Mouse (Mus musculus) liver, adult (tissue): ENCODE data around the gene Hspa12a.

Source experiments
- GATA4 ChIP-seq: IDR thresholded peaks from 2 replicates; pipeline ENCODE4 v1.6.1; 2014; ENCODE audit warnings: mild to moderate bottlenecking, low read length; ENCODE audit not compliant: insufficient replicate concordance

Gene Hspa12a

GRCm38 (mm10) chr19:58818571-58819415, 124.7 kb downstream of the Hspa12a start:
- TF ChIP-seq GATA4, result no peak

GRCm38 (mm10) chr19:58817398-58817797, 126.1 kb downstream of the Hspa12a start:
- TF ChIP-seq GATA4, result no peak

GRCm38 (mm10) chr19:58816453-58817041, 126.9 kb downstream of the Hspa12a start:
- no peak for TF ChIP-seq GATA4

GRCm38 (mm10) chr19:58815179-58815922, 128.1 kb downstream of the Hspa12a start:
- TF ChIP-seq GATA4, result no peak

GRCm38 (mm10) chr19:58810536-58810935, 132.9 kb downstream of the Hspa12a start:
- no peak for TF ChIP-seq GATA4

GRCm38 (mm10) chr19:58808864-58809263, 134.6 kb downstream of the Hspa12a start:
- TF ChIP-seq GATA4, result no peak

GRCm38 (mm10) chr19:58806364-58806763, 137.1 kb downstream of the Hspa12a start:
- no peak for TF ChIP-seq GATA4

- no peak for TF ChIP-seq GATA4
Observed at GRCm38 (mm10) chr19:58805191-58805779, 138.2 kb downstream of the Hspa12a start.

- TF ChIP-seq GATA4, result no peak
Observed at GRCm38 (mm10) chr19:58795114-58795669, 148.3 kb downstream of the Hspa12a start.

GRCm38 (mm10) chr19:58794284-58794683, 149.2 kb downstream of the Hspa12a start, which contains the start of gene 1700019N19Rik:
TSS of gene 1700019N19Rik (minus strand) at chr19:58794461.
- no peak for TF ChIP-seq GATA4

- no peak for TF ChIP-seq GATA4
Observed at GRCm38 (mm10) chr19:58789194-58789593, 154.3 kb downstream of the Hspa12a start.

GRCm38 (mm10) chr19:58783938-58784337, 159.5 kb downstream of the Hspa12a start:
- no peak for TF ChIP-seq GATA4

GRCm38 (mm10) chr19:58781566-58781965, 161.9 kb downstream of the Hspa12a start:
- TF ChIP-seq GATA4, result no peak

- no peak for TF ChIP-seq GATA4
Observed at GRCm38 (mm10) chr19:58776461-58776860, 167.0 kb downstream of the Hspa12a start.

- no peak for TF ChIP-seq GATA4
Observed at GRCm38 (mm10) chr19:58767329-58767728, 176.1 kb downstream of the Hspa12a start.
